Mouse (Mus musculus): Measurements from ENCODE around the gene Zfp398.
"Not testable (repeated sequence)": the region's sequence is repeated elsewhere in the genome, so short reads cannot be mapped to it uniquely, and the experiment has no call there.

Gene Zfp398

GRCm38 (mm10) chr6:47828950-47829349, 6.5 kb upstream of the Zfp398 start:
- DNase-seq: no peak

GRCm38 (mm10) chr6:47830104-47831078, 5.1 kb upstream of the Zfp398 start, which contains the start of gene Zfp786:
Gene Zfp786, minus strand, starts transcription at chr6:47830867.
- peak; percentile 87 to 93 for DNase-seq

- no peak for DNase-seq
These were observed 3.2 kb upstream of the Zfp398 start for GRCm38 (mm10) chr6:47832220-47832619.

DNA sequence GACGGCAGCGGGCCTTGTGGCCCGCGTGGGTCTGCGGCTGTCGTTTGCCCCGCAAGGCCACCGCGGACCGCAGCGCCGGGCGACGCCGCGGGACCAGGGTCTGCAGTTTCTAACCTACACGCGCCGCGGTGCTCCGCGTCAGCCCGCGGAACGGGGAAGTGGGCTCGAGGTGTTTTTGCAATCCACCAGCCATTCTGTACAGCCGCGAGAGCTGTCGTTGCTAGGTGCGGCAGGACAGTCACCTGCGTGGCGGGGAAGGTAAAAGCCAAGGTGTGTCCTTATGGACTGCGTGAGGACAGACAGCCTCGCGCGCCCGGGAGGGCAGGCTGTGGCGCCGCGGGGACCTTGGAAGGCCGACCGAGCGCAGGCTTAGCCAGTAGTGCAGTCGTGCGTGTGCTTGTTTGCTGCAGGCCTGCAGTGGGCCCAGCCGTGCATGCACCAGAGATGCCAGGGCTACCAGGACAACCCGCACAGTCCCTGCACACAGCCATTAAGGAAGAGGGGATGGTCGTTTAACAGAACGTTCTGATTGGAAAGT, 592 bp downstream of the Zfp398 start:
- peak; percentile 39 to 62 for DNase-seq

DNA sequence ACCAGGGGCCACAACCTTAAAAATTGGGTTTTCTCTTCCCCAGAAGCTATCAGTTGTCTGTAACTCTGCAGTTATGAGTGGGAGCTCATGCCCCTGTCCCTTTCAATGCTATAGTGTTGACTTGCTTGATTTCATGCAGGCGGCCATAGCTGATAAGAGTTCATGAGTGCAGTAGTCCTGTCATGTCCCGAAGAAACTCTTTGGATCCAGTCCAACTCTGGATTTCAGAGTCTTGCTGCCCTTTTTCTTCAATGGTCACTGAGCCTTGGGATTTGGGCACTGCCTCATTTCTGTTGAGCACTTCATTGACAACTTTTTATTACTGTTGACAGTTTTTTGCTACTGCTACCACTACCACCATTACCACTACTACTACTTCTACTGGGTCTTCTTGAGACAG, 2.2 kb downstream of the Zfp398 start:
- DNase-seq: no peak

- no peak for DNase-seq
These were observed 5.6 kb downstream of the Zfp398 start for GRCm38 (mm10) chr6:47841077-47841476.

DNA sequence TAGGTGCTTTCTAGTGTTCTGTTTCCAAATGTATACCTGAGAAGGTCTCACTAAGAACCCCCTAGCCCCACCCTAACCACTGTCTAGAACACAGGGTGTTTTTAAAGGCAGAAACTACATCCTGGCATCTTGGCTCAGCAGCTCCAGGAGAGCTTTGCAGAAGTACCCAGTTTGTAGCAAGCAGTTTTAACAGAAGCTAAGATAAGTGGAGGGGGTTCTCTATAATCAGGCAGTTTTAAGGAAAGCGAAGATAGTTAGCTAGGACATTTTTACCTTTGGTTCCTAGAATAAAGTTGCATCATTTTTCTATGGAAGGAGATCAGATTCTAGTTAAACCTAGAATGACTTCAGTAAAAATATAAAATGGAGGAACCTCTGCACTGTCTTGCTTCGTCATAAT, 6.4 kb downstream of the Zfp398 start:
- no peak for DNase-seq

DNA sequence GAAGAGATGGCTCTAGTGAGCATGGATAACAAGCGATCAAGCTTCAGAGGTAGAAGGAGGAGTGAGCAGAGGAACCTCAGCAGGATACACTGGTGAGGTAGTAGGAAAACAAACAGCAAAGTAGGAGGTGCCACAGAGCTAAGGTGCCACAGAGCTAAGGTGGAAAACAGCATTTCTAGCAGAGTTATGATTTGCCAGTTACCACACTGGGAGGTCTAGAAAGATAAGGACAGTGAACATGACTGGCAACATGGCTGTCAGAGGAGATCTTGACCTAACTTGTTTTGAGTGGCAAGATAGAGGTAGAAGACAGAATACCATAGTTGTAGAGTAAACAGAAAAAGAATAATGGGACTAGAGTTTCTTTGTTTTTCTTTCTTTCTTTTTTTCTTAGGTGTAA, 6.9 kb downstream of the Zfp398 start:
- no peak for DNase-seq

- DNase-seq: no peak
These were observed 10.3 kb downstream of the Zfp398 start for GRCm38 (mm10) chr6:47845779-47846178.

GRCm38 (mm10) chr6:47857241-47857640, 21.8 kb downstream of the Zfp398 start:
- no peak for DNase-seq

- DNase-seq: not testable (repeated sequence)
These were observed 22.3 kb downstream of the Zfp398 start for GRCm38 (mm10) chr6:47857729-47858128.

- no peak for DNase-seq
These were observed 36.8 kb downstream of the Zfp398 start for GRCm38 (mm10) chr6:47872266-47872665.

DNA sequence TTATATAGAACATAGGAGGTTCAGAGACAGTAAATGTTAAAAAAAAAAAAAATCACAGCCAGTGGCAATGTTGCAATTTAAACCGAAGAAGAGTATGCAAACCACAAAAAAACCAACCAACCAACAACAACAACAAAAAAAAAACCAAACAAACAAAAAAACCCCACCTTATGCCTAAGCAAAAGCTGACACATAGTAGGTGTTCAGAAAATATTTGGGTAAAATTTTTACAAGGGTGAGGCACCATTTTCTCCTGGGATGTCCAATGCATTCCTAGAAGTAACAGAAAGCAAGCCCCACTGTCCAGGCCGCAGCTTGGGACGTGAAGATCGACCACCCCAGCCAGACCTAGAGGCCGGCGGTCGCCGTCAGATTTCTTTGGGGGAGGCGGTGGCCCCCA, 41.6 kb downstream of the Zfp398 start, which contains the start of gene Zfp282:
TSS of gene Zfp282 (plus strand) at position 147 of the 400 bp plus-strand sequence.
- no peak for DNase-seq

DNA sequence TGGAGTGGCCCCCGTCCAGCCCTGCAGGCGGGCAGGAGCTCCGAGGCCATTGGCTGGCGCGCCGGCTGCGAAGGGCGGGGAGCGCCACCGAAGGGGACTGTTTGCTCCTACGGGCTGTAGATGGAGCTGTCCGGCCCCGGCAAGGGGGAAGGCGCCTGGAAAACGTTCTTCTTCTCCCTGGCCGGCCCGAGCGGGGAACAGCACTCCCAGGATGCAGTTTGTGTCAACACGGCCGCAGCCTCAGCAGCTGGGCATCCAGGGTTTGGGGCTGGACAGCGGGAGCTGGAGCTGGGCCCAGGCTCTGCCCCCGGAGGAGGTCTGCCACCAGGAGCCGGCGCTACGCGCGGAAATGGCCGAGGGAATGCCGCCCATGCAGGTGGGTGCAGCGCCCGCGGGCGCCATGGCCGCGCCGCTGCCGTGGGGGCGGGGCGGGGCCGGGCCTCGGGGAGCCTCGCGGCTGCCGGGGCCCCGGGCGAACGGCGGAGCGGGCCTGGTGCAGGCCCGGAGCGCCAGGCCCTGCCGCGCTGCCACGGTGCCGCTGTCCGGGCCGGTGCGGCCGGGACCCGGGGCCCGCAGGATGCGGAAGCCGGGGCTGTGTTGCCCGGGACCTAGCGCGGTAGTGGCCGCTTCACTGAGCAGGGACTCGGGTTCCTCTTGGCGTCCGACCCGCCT, 42.1 kb downstream of the Zfp398 start:
- peak; percentile 92 to 95 for DNase-seq

DNA sequence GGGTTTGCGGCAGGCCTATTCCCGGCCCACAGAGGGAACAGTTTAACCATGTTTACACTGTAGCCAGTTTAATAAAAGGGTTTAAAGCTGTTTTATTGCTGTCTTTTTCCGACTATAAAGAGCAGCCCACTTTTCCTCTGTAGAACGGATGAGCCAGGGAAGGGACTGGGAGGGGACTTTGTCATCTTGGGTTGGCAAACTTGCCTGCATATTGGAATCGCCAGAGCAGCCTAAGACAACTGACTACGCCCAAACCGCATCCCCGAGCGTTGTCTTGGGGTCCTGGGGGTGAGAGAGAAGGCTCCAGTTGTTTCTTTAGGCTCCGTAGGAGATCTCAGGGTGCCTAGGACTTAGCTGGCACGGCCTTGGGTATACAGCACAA, 42.7 kb downstream of the Zfp398 start:
- DNase-seq: no peak

DNA sequence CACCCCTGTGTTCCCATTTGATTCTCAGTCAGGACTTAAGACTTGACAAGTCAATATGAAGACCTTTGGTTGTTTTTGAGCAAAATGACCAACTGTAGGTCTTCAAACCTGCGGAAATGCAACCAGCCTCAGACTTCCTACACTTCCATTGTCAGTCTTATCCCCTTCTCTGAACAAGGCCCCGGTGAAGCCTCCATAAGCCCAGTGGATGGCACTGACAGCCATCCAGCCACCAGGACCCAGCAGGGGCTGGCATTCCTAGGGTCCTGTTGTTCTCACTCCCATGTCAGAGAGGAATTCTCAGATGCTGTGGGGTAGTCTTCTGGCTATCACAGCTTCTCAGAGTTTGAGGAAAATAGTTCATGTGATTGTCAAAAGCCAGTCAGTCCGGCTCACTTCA, 43.1 kb downstream of the Zfp398 start:
- DNase-seq: no peak

DNA sequence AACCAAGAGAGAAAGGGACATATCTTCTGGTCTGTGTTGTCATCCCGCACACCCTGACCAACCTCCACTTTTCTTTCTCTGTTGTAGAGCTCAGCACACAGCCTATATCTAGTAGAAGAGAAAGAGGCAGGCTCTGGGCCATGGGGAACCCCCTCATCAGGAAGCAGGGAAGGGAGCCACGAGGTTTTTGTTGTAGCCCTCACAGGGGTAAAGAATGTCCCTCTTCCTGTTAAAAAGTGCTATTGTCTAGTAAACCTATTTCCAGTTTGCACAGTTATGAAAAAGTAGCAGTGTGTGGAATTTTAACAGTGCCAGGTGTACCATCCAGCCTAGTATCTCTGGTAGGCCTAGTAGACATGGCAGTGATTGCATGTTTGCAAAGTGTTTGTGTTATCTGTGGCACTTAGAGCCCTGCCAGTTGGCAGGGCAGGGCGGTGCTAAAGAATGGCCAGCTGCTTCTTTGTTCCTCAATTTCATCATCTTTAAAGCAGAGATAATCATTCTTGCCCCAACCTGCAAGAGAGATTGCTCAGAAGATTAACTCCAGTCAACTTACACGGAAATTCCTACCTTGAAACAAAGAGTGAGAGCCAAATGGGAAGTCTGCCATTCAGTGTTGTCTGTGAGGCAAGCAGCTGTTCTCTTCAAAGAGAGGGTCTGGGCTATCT, 43.7 kb downstream of the Zfp398 start:
- no peak for DNase-seq

DNA sequence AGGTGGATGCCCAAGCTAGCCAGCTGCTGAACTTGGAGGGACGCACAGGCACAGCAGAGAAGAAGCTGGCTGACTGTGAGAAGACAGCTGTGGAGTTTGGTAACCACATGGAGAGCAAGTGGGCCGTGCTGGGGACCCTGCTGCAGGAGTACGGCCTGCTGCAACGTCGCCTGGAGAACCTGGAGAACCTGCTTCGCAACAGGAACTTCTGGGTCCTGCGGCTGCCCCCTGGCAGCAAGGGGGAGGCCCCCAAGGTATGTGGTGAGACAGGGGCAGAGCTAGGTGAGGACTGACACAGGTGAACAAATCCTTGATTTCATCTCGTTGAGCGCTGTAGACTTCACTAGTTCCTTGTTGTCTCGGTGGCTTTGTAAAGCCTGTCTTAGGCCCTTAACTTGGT, 44.7 kb downstream of the Zfp398 start:
- no peak for DNase-seq

DNA sequence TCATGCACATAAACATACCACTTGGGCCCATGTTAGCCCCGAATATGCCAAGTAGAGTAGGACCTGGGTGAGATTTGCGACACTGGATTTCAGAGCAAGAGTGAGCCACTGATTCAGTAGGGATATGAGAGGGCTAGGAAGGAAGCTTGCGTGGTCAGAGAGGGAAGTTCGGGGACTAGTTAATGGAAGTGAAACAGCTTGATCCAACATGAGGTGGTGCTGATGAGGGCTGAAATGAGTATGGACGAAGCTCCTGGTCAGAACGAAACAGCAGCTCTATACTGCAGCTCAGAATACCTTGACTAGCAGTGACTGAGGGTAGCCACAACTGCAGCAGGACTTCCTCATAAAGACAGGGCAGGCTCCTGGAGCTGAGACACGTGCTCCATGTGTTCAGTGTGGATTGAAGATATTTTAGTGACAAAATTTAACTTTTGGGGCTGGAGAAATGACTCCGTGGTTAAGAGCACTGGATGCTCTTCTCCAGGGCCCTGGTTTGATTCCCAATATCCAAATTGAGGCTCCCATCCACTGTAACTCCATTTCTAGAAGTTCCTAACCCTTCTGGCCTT, 53.4 kb downstream of the Zfp398 start:
- no peak for DNase-seq

DNA sequence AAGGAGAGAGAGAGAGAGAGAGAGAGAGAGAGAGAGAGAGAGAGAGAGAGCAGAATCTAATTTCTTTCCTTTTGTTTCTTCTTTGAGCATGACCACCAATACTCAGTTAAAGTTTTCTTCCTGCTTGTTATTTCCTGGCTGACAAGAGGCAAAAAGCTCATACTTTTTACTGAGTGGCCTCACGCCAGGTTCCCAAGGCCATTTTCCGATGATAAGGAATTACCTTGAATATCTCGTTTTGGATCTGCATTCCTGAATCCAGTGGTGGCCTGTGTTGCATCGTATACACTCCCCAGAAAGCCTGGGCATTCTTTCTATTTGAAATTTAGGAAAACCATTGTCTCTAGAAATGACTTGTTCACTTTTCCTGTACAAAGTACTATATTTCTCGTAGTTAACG, 64.0 kb downstream of the Zfp398 start:
- DNase-seq: no peak

- DNase-seq: no peak
These were observed 68.1 kb downstream of the Zfp398 start for GRCm38 (mm10) chr6:47903587-47903986.

DNA sequence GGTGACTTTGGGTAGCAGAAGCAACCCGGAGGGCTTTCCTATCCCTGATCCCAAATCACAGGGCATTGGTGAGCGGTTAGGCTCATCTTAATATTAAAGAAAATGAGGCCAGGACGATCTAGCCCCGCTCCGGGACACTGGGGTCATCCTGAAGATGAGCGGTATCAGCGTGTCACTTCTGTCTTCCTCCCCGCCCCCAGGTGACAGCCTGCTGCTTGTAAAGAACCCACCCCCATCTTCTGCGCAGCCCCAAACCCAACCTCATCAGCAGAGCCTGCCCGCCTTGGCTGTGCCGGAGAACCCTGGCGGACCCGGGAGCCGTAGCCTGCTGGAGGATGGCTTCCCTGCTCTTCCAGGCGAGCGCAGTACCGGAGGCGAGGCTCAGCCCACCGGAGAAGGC, 68.9 kb downstream of the Zfp398 start:
- no peak for DNase-seq
